Mouse (Mus musculus): Measurements from ENCODE around the gene Cyp2b9.
"Not testable (repeated sequence)": the region's sequence is repeated elsewhere in the genome, so short reads cannot be mapped to it uniquely, and the experiment has no call there.

GRCm38 (mm10) chr7:26173111-26173510, at the start of gene Cyp2b9:
- TF ChIP-seq GATA1 (IDR thresholded peaks at IDR 0.05; ENCODE audit: low read depth, low read length); CTCF (IDR thresholded peaks at IDR 0.05 in 2 of 3, conservative IDR thresholded peaks at IDR 0.05 in 1 of 3; ENCODE audit: control insufficient read depth in 1 of 3, insufficient read depth in 1 of 3, low read depth in 2 of 3, low read length in 3 of 3, poor library complexity in 1 of 3, severe bottlenecking in 1 of 3); POLR2A (IDR thresholded peaks at IDR 0.05; ENCODE audit: control insufficient read depth in 1 of 2, insufficient read depth in 1 of 2, low read depth in 1 of 2, low read length in 2 of 2, poor library complexity in 1 of 2): not testable (repeated sequence)
